Mouse (Mus musculus) liver, adult (tissue): ENCODE results near the gene Znrf1.

ENCODE experiments used
- GATA4 ChIP-seq: IDR thresholded peaks from 2 replicates; pipeline ENCODE4 v1.6.1; 2014; ENCODE audit warnings: mild to moderate bottlenecking, low read length; ENCODE audit not compliant: insufficient replicate concordance

Gene Znrf1

DNA sequence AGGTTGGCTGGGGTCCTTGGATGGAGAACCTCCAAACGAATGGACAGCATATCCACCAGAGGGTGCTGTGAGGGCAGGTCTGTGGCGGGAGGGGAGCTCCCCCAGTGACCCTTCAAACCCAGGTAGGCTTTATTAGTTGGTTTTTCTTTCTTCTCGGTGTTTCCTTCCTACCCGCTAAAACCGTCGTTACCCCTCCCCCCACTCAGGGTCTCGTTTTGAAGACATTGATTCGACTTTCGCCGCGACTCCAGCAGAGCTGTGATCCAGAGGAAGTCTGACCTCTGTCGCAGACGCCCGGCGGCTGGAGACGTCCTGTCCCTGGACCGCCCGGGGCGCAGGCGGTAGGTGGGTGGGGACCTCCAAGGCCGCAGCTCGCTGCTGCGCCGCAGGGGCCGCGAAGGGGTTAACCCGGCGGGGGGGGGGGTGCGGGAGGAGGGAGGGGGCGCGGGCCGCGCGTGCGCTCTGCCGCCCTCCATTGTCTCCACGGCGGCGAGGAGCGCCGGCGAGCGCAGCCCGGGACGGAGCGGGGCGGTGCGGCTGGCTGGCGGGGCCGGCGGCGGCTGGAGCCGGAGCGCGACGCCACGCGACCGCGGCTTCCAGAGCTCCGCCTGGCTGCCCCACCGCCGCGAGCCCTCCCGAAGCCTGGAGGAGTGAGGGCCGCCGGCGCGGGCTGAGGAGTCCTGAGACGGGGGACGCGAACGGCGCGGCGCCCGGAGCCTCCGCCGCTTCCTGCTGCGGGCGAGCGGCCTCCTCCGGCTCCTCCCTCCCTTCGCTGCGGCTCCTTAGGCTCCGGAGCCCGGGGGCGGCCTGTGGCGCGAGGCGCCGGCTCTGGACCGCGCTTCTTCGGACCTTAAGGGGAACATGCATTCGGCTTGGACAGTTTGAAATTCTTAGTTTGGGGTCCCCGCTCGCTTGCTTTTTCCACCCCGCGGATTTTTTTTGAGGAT, at the start of gene Znrf1:
Gene Znrf1 (plus strand): TSS at position 67 of the 947 bp plus-strand sequence.
- TF ChIP-seq GATA4 = no peak

DNA sequence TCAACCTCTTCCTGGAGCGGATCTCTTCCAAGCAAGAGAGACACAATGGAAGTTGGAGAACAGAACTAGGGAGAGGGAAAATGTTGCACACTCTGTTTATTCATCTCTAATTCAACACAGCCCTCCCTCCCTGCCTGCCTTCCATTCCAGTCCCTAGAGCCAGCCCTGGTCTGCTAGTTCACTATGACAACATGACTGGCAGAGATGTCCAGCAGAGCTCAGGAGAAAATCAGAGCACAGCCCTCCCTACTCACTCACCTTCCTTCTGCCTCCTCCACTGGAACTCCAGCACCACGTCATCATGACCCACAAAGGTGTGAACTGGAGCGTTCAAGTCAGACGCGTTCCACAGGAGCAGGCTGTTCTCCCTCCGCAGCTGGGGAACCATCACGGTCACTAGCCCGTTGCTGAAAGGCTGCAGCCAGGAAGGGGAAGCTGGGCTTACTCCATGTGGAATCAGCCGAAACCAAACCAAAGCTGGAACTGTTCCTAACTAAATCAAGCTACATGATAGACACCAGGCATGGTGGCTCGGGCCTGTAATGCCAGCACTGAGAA, 45.8 kb upstream of the Znrf1 start:
- no peak for TF ChIP-seq GATA4

- peak; percentile 82; the same call in 1 of the 2 replicates for TF ChIP-seq GATA4
Measured at GRCm38 (mm10) chr8:111491191-111491590, 44.7 kb upstream of the Znrf1 start.

GRCm38 (mm10) chr8:111492508-111492907, 43.4 kb upstream of the Znrf1 start:
- no peak for TF ChIP-seq GATA4

- peak; percentile 41; the same call in 1 of the 2 replicates for TF ChIP-seq GATA4
Measured at GRCm38 (mm10) chr8:111493176-111493575, 42.7 kb upstream of the Znrf1 start.

- TF ChIP-seq GATA4 = no peak
Measured at GRCm38 (mm10) chr8:111496326-111496725, 39.6 kb upstream of the Znrf1 start.

- TF ChIP-seq GATA4 = peak; percentile 57; the same call in 1 of the 2 replicates
Measured at GRCm38 (mm10) chr8:111501724-111502464, 34.0 kb upstream of the Znrf1 start.

DNA sequence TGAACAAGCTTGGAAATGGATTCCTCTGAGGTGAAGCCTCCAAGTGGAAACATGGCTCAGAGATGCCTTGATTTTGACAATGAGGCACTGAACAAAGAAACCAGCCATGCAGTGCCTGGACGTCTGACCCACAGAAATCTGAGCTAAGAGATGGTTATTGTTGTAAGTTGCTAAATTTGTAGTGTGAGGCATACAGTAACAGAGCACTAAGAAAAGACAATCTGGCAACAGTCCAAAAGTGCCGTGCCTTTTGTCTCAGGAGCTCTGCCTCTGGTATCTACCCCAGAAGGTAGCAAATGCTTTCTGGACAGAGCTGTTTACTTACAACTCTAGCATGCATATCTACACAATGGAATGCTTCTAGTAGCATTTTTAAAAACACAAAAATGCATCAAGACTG, 27.3 kb upstream of the Znrf1 start:
- no peak for TF ChIP-seq GATA4

DNA sequence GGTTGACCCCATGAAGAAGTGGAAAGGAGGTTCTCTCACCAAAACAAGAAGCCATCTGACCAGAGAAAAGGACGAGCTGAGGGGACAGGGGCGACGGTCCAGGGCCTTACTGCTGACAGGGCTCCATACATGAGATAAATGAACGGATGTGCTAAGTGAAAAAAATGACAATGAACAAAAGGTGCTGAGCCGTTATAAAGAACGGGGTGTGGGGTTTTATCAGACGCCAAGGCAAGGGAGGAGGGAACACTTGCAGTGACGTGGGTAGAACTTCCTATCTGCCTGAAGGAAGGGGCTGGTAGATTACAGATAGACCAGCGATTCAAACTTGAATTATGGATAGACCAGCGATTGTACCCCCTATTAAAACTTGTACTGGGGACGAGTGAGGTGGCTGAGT, 26.6 kb upstream of the Znrf1 start:
- TF ChIP-seq GATA4 = peak; percentile 92

- peak; percentile 87; the same call in 1 of the 2 replicates for TF ChIP-seq GATA4
Measured at GRCm38 (mm10) chr8:111510401-111510800, 25.5 kb upstream of the Znrf1 start.

- no peak for TF ChIP-seq GATA4
Measured at GRCm38 (mm10) chr8:111512941-111513340, 23.0 kb upstream of the Znrf1 start.

GRCm38 (mm10) chr8:111513446-111513845, 22.5 kb upstream of the Znrf1 start:
- no peak for TF ChIP-seq GATA4

- TF ChIP-seq GATA4 = no peak
Measured at GRCm38 (mm10) chr8:111516451-111517035, 19.4 kb upstream of the Znrf1 start.

- no peak for TF ChIP-seq GATA4
Measured at GRCm38 (mm10) chr8:111517466-111517865, 18.4 kb upstream of the Znrf1 start.
